Comparison of ENCODE assay signal across 8 mouse cellular contexts in the genomic region with DNA sequence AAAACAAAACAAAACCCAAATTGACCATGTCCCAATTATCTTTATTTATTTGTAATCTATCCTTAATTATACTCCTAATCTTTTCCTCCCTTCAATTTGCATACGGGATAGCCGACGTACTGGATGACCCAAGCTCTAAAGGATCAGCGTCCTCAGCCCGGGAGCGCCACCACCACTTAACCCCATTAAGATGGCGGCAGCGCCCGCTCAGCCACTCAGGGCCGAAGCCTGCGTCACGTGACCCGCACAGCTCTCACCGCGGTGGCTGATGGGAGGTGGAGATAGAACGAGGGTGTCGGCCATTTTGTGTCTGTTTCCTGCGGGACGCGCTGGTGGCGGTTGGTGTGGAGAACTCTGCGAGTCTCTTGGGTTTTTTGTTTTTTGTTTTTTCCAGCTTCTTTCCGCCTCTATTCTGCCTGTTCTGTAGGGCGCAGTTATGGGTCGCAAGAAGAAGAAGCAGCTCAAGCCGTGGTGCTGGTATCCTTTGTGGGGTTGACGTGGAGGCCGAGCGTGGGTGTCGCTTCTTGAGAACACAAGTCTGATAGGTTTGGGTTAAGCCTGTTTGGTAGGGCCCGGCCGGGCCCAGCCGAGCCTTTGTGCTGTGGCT. TPM values are rescaled to one million over a fixed set of nuclear protein-coding genes. Genes with fewer than 3 reads are reported as not detected.
DNase-seq lines count a peak whose midpoint lies in the region; ATAC-seq lines count a peak whose summit lies in the region.

A gene (plus strand): TSS at position 261 of the 607 bp plus-strand sequence.

- H3K27ac ChIP-seq in hindbrain, embryonic 12.5 days = peak within 1 kb of the TSS; percentile 92

- WGBS in hindbrain, embryonic 12.5 days = under 1% methylated on average over 33 of the region's 33 CpGs

- H3K9me3 ChIP-seq in hindbrain, embryonic 12.5 days (replicated peaks) = no peaks in the 10 kb centered on the region

- ATAC-seq in hindbrain, embryonic 12.5 days (ENCODE audit: low FRiP score) = peak; percentile 94

- no peaks in the 10 kb centered on the region for H3K27me3 ChIP-seq in hindbrain, embryonic 12.5 days

- peaks cover 13% of the 10 kb centered on the region for H3K36me3 ChIP-seq in hindbrain, embryonic 12.5 days

- H3K4me3 ChIP-seq in hindbrain, embryonic 12.5 days = peak within 1 kb of the TSS; percentile 87

- DNase-seq in NIH3T3 (ENCODE audit: low read depth) = peak; percentile 98
- DNase-seq in cerebellum, postnatal 10 days = peak; percentile 99
- peak; percentile 94 to 98 for DNase-seq in frontal cortex, postnatal 10 days (ENCODE audit: low spot score in 2 of 2)
- DNase-seq in layer of hippocampus, postnatal 14 days (ENCODE audit: low spot score in 2 of 2) = peak; percentile 96 to 98
- peak; percentile 98 for DNase-seq in lung, postnatal 14 days
- peak; percentile 91 for DNase-seq in retina, adult 2 months (ENCODE audit: low read depth, low spot score)
- DNase-seq in thymus, postnatal 36 days = peak; percentile 97 to 98

- H3K4me1 ChIP-seq in hindbrain, embryonic 12.5 days = peaks cover 26% of the 10 kb centered on the region

- peak within 1 kb of the TSS; percentile 73 for H3K4me2 ChIP-seq in hindbrain, embryonic 12.5 days (replicated peaks)

- peak within 1 kb of the TSS; percentile 95 for H3K9ac ChIP-seq in hindbrain, embryonic 12.5 days

RNA-seq across cellular contexts. Expression of the gene that starts here (rescaled TPM):
- 265 TPM in 2 replicates for polyA plus RNA-seq in hindbrain, embryonic 12.5 days (2016; fragmentation: Nextera tagmentation; extraction: Ambion mirVana)
- total RNA-seq in layer of hippocampus, postnatal 14 days (2021) = 100 to 1,000 TPM; 162 to 167 TPM

Comparison
In these comparisons a context has a peak if more than half of its experiments do, and no peak if none do; other contexts are left out.
1. Peak in every context shown above with its lines: DNase-seq, ATAC-seq, H3K4me3 ChIP-seq and H3K27ac ChIP-seq.